Mouse (Mus musculus): Measurements from ENCODE around the gene Hapln2. TPM values are rescaled to one million over a fixed set of nuclear protein-coding genes. Genes with fewer than 3 reads are reported as not detected.
A peak's percentile ranks its signal among the peaks of the same experiment; 100 is the strongest.

Hapln2 gene
- polyA plus RNA-seq, 1 experiment from 2014 or later: not detected

DNA sequence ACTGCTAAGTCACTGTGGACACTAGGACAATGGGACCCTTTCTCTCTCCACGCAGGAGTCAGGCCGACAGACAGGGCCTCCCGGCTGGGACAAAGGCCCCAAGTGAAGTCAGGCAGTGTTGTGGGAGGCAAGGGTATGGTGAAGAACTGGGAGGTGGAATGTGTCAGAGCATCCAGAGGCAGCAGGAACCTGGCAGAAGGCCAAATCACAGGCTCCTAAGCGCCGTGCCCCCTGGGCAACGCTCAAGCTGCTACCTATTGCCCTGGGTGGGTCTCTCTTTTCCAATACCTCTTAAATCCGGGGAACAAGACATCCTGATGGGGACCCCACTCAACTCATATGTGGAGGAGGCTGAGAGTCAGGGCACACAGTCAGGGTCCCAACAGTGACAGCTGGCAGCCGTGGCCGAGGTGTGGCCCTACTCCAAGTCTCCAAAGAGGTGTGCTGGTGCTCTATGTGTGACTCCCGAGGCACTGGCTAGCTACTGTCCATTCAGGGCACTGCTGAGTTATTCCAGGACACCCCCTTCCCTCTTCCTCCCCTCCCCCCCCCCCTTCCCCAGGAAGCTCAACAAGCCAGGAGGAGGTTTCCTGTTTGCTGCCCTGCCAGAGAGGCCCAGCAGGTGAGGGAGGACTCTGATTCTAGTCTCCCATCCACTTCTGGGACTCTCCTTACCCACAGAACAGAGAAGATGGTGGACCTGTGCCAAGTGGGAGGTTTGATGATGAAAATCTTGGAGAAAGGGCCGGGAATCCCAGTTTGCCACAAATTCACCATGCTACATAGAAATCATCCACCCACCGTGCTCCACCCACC, 41.7 kb downstream of the Hapln2 start:
- Histone ChIP-seq H3K4me2 (replicated peaks; ENCODE audit: low read depth, low read length) (no peak overlapping the region), H3K4me1 (ENCODE audit: control insufficient read depth, insufficient read depth, low read length) (peaks cover 57% of the 10 kb centered on the region), H3K9ac (ENCODE audit: low read depth, low read length) (peak overlapping the region; percentile 12; the same call in 1 of the 2 replicates), H3K4me3 (ENCODE audit: low read length) (no peak overlapping the region), H3K27me3 (ENCODE audit: control insufficient read depth, insufficient read depth, low read length) (peaks cover 16% of the 10 kb centered on the region), H3K27ac (ENCODE audit: low read depth, low read length) (peak overlapping the region; percentile 67; the same call in 1 of the 2 replicates), H3K36me3 (ENCODE audit: control insufficient read depth, insufficient read depth, low read length) (no peaks in the 10 kb centered on the region), H3K9me3 (ENCODE audit: control insufficient read depth, low read length) (no peaks in the 10 kb centered on the region)
- 35% methylated on average over 12 of the region's 12 CpGs for WGBS
- no peak for ATAC-seq (ENCODE audit: low FRiP score, low TSS enrichment)

DNA sequence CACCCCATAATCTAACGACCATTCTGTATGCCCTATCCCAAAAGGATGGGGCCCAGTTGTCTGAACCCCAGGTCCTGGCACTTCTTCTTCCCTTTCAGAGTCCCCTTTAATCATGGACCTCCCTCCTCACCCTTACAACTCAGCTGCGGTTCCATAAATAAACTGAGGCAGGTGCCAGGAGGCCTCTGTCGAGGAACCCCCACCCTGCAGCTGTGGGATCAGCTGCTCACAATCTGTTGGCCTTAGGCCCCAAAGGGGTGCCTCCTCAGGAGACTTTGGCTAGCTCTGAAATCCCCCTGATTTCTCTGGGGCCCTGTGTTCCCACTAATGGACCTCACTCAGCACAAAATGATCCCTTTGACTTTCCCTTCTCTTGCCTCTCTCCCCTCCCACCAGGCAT, 43.3 kb downstream of the Hapln2 start:
- Histone ChIP-seq H3K9ac (ENCODE audit: low read depth, low read length) (no peak overlapping the region), H3K27ac (ENCODE audit: low read depth, low read length) (peak overlapping the region; percentile 6; the same call in 1 of the 2 replicates)

DNA sequence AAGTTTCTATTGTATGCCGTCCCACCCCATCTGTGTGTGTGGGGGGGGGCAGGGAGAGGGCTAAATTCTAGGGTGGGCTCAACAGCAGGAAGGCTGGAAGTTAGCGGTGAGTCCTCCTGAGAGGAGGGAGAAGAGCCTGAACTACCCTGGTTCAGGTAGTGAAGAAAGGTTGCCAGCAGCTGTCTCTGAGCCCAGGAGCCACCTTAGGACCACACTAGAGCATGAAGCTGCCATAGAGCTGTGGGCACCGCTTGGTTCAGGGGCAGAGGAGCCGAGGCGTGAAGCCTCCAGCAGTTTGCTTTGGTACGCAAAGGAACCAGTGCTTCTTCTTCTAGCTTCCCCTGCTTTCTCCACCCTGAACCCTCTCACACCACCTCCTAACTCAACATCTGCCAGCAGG, 43.8 kb downstream of the Hapln2 start:
- WGBS: 33% methylated on average over 6 of the region's 6 CpGs
- Histone ChIP-seq H3K9ac (ENCODE audit: low read depth, low read length) (peak overlapping the region; percentile 54; the same call in 1 of the 2 replicates), H3K27me3 (ENCODE audit: control insufficient read depth, insufficient read depth, low read length) (peaks cover 2% of the 10 kb centered on the region; the same call in 1 of the 2 replicates), H3K36me3 (ENCODE audit: control insufficient read depth, insufficient read depth, low read length) (no peaks in the 10 kb centered on the region), H3K4me3 (ENCODE audit: low read length) (0 out of 2 replicates have a peak overlapping the region, but pooled peaks have one; percentile 10), H3K27ac (ENCODE audit: low read depth, low read length) (peak overlapping the region; percentile 95), H3K9me3 (ENCODE audit: control insufficient read depth, low read length) (no peaks in the 10 kb centered on the region), H3K4me1 (ENCODE audit: control insufficient read depth, insufficient read depth, low read length) (peaks cover 76% of the 10 kb centered on the region), H3K4me2 (replicated peaks; ENCODE audit: low read depth, low read length) (peak overlapping the region; percentile 32)
- no peak for ATAC-seq (ENCODE audit: low FRiP score, low TSS enrichment)

More for the DNA sequence above, 43.3 kb downstream of the Hapln2 start:
- Histone ChIP-seq H3K9me3 (ENCODE audit: control insufficient read depth, low read length) (no peaks in the 10 kb centered on the region), H3K4me1 (ENCODE audit: control insufficient read depth, insufficient read depth, low read length) (peaks cover 73% of the 10 kb centered on the region), H3K4me2 (replicated peaks; ENCODE audit: low read depth, low read length) (no peak overlapping the region), H3K36me3 (ENCODE audit: control insufficient read depth, insufficient read depth, low read length) (no peaks in the 10 kb centered on the region), H3K27me3 (ENCODE audit: control insufficient read depth, insufficient read depth, low read length) (peaks cover 7% of the 10 kb centered on the region; the same call in 1 of the 2 replicates), H3K4me3 (ENCODE audit: low read length) (no peak overlapping the region)
- ATAC-seq (ENCODE audit: low FRiP score, low TSS enrichment): no peak
- 41% methylated on average over 3 of the region's 3 CpGs for WGBS

DNA sequence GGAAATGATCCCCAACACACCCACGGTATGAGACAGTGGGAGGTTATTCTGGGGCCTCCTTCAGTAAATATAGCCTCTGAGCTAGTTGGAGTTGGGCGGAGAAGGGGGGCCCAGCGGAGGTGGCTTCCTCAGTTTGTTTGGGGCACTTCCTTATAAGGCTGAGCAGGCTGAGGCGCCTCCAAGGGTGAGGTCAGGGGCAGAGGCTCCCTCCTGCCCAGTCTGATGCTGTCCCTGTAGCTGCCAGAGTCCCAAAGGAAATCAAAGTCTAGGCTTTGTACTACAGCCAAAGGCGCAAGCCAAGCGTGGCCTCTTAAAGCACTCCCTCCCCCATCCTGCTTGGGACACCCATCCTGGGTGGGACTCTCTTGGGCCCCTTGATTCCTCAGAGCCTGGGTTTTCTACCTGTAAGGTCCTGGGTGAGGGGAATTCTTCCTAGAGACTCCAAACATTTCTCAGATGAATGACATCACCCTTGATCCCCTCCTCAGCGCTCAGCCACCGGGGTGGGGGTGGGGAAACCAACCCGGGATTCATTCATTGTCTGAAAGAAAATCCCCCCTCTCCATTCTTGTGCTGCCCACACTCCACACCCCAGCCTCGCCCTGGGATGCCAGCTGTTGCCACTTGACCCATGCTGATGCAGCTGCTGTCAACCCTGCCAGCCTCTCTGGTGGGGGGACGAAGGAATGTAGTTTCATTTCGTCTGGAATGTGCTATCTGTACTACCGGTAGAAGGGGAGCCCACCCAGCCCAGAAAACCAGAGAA, 44.4 kb downstream of the Hapln2 start:
- Histone ChIP-seq H3K4me3 (ENCODE audit: low read length) (0 out of 2 replicates have a peak overlapping the region, but pooled peaks have one; percentile 10), H3K27me3 (ENCODE audit: control insufficient read depth, insufficient read depth, low read length) (no peaks in the 10 kb centered on the region)
- 5% methylated on average over 13 of the region's 13 CpGs for WGBS

DNA sequence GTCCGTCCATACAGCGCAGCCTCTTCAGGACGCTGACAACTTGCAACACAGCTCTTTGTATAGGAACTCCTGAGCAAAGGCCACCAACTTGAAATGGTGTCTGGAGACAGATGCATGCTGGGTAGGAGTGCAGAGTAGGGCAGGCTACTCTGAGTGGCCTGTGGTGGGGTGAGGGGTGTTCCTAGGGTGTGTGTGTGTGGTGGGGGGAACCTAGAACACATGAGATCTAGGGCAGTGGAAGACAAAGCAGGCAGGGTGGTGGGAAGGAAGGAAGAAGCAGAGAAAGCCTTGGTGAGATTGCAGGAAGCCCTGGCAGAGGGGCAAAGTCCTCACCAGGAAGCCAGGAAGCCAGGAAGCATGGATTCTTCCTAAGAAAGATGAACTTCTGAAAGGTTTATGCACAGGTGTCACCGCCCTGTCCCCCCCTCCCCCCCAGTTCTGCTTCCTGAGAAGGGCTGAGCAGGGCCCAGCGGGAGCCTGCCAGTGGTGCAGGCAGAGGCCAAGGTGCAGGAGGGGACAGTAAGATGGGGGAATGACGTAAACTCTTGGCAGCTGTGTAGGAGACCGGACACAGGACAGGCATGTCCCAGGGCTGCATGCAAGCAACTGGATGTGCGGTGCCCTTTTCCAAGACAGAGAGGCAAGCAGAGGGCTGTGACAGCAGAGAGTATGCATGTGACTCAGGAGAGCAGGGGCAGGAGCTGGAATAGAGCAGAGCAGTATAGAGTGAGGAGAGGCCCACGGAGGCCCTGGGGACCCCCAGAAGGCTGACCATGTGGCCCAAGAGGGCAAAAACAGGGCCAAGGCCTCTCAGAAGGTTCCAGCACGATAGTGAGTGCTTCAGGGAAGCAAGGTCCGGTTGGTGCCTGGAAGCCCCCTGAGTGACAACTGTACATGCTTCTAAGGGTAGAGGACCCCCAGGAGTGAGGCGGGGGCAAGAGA, 45.2 kb downstream of the Hapln2 start:
- no peaks in the 10 kb centered on the region for H3K9me3 ChIP-seq (ENCODE audit: control insufficient read depth, low read length)
- peaks cover 3% of the 10 kb centered on the region; the same call in 1 of the 2 replicates for H3K36me3 ChIP-seq (ENCODE audit: control insufficient read depth, insufficient read depth, low read length)
- H3K4me2 ChIP-seq (replicated peaks; ENCODE audit: low read depth, low read length): peak overlapping the region; percentile 32
- peaks cover 76% of the 10 kb centered on the region for H3K4me1 ChIP-seq (ENCODE audit: control insufficient read depth, insufficient read depth, low read length)
- H3K4me3 ChIP-seq (ENCODE audit: low read length): no peak overlapping the region
- H3K27ac ChIP-seq (ENCODE audit: low read depth, low read length): peak overlapping the region; percentile 95
- H3K9ac ChIP-seq (ENCODE audit: low read depth, low read length): peak overlapping the region; percentile 54
- WGBS: 19% methylated on average over 12 of the region's 12 CpGs
- ATAC-seq (ENCODE audit: low FRiP score, low TSS enrichment): peak; percentile 22; the same call in 1 of the 2 replicates
- H3K27me3 ChIP-seq (ENCODE audit: control insufficient read depth, insufficient read depth, low read length): no peaks in the 10 kb centered on the region

More for the DNA sequence above, 44.4 kb downstream of the Hapln2 start:
- no peaks in the 10 kb centered on the region for H3K9me3 ChIP-seq (ENCODE audit: control insufficient read depth, low read length)
- peak; percentile 51 for ATAC-seq (ENCODE audit: low FRiP score, low TSS enrichment)
- H3K9ac ChIP-seq (ENCODE audit: low read depth, low read length): peak overlapping the region; percentile 54
- H3K27ac ChIP-seq (ENCODE audit: low read depth, low read length): peak overlapping the region; percentile 95
- peak overlapping the region; percentile 32 for H3K4me2 ChIP-seq (replicated peaks; ENCODE audit: low read depth, low read length)
- peaks cover under 1% of the 10 kb centered on the region; the same call in 1 of the 2 replicates for H3K36me3 ChIP-seq (ENCODE audit: control insufficient read depth, insufficient read depth, low read length)
- H3K4me1 ChIP-seq (ENCODE audit: control insufficient read depth, insufficient read depth, low read length): peaks cover 79% of the 10 kb centered on the region

DNA sequence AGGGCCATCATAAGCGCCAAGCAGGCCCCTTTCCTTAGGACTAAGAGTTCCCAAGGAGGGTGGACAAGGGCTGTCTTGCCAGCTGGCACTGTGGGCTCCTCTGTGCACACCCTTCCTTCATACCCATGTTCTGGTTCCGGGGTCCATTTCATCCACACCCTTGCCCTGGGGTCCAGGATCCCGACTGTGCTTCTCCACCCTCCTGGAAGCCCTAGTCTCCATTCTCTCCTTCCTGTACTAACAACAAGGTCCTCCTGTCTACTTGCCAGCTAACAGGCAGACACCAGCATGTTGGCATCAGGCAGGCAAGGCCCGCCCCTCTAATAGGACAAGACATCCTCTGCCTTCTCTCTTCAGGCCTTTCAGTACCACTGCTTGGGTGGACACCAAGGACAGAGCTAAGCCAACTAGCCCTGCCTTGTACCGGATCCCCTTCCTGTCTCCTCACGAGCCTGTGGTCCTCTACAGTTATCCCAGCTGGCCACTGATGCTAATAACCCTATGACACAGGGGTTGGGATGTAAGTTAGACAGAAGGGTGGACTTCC, 46.1 kb downstream of the Hapln2 start:
- H3K27me3 ChIP-seq (ENCODE audit: control insufficient read depth, insufficient read depth, low read length): no peaks in the 10 kb centered on the region
- no peak overlapping the region for H3K9ac ChIP-seq (ENCODE audit: low read depth, low read length)
- 79% methylated on average over 6 of the region's 6 CpGs for WGBS
- H3K4me3 ChIP-seq (ENCODE audit: low read length): no peak overlapping the region
- no peaks in the 10 kb centered on the region for H3K9me3 ChIP-seq (ENCODE audit: control insufficient read depth, low read length)
- peaks cover 3% of the 10 kb centered on the region; the same call in 1 of the 2 replicates for H3K36me3 ChIP-seq (ENCODE audit: control insufficient read depth, insufficient read depth, low read length)
- H3K4me2 ChIP-seq (replicated peaks; ENCODE audit: low read depth, low read length): no peak overlapping the region
- H3K4me1 ChIP-seq (ENCODE audit: control insufficient read depth, insufficient read depth, low read length): peaks cover 76% of the 10 kb centered on the region
- no peak for ATAC-seq (ENCODE audit: low FRiP score, low TSS enrichment)
- H3K27ac ChIP-seq (ENCODE audit: low read depth, low read length): peak overlapping the region; percentile 95; the same call in 1 of the 2 replicates

DNA sequence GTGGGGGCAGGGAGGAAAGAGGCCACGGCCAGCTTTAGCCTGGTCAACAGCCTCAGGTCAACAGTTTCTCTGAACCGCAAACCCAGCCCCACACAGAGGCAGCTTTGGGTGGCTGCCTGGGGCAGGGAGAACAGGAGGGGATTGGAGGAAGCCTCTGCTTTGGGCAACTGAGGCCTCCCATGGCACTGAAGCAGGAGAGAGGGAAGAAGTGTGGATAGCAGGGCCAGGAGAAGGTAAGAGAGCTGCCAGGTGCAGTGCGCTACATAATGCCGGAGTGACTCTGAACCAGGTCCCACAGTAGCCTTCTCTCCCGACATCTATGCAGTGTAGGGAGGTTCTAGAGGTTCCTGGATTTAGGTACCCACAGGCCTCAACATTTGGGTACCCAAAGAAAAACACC, 46.7 kb downstream of the Hapln2 start:
- no peak for ATAC-seq (ENCODE audit: low FRiP score, low TSS enrichment)
- no peaks in the 10 kb centered on the region for H3K27me3 ChIP-seq (ENCODE audit: control insufficient read depth, insufficient read depth, low read length)
- H3K4me1 ChIP-seq (ENCODE audit: control insufficient read depth, insufficient read depth, low read length): peaks cover 72% of the 10 kb centered on the region
- peak overlapping the region; percentile 57 for H3K27ac ChIP-seq (ENCODE audit: low read depth, low read length)
- peaks cover 9% of the 10 kb centered on the region for H3K36me3 ChIP-seq (ENCODE audit: control insufficient read depth, insufficient read depth, low read length)
- WGBS: 48% methylated on average over 5 of the region's 5 CpGs
- no peak overlapping the region for H3K4me3 ChIP-seq (ENCODE audit: low read length)
- no peaks in the 10 kb centered on the region for H3K9me3 ChIP-seq (ENCODE audit: control insufficient read depth, low read length)
- H3K4me2 ChIP-seq (replicated peaks; ENCODE audit: low read depth, low read length): no peak overlapping the region
- no peak overlapping the region for H3K9ac ChIP-seq (ENCODE audit: low read depth, low read length)

DNA sequence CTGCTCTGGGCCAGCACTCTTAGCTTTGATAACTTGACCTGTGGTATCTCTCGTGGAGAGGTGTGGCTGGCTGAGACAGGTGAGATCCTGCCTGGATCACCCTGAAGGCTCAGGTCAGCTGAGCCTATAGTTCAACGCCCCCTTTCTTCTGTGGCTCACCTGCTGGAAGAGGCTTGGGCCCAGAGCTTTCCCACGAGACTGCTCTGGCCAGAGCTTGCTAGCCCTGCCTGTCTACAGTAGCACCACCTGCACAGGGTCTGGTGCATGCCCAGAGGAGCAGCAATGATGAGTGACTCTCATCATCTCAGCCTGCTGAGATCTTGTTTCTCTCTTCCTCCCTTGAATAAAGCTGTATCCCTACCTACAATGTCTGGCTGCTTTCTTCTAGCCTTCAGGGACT, 47.3 kb downstream of the Hapln2 start:
- Histone ChIP-seq H3K36me3 (ENCODE audit: control insufficient read depth, insufficient read depth, low read length) (peaks cover 15% of the 10 kb centered on the region), H3K27ac (ENCODE audit: low read depth, low read length) (peak overlapping the region; percentile 56; the same call in 1 of the 2 replicates)
- WGBS: 48% methylated on average over 3 of the region's 3 CpGs

More for the DNA sequence above, 47.3 kb downstream of the Hapln2 start:
- Histone ChIP-seq H3K9me3 (ENCODE audit: control insufficient read depth, low read length) (no peaks in the 10 kb centered on the region), H3K9ac (ENCODE audit: low read depth, low read length) (no peak overlapping the region), H3K4me1 (ENCODE audit: control insufficient read depth, insufficient read depth, low read length) (peaks cover 65% of the 10 kb centered on the region), H3K4me2 (replicated peaks; ENCODE audit: low read depth, low read length) (no peak overlapping the region), H3K4me3 (ENCODE audit: low read length) (no peak overlapping the region), H3K27me3 (ENCODE audit: control insufficient read depth, insufficient read depth, low read length) (no peaks in the 10 kb centered on the region)
- ATAC-seq (ENCODE audit: low FRiP score, low TSS enrichment): peak; percentile 3; the same call in 1 of the 2 replicates

All from kidney, embryonic 14.5 days (tissue).